Mouse (Mus musculus) liver, embryonic 16.5 days (tissue): ENCODE results near the gene Oas2. TPM values are rescaled to one million over a fixed set of nuclear protein-coding genes. Genes with fewer than 3 reads are reported as not detected.

Experiments
- ATAC-seq: fragments of 200-750 bp; cut with Nextera tagmentation; 2 replicates; pipeline ENCODE4 v1.8.0; 2017; ENCODE audit warnings: low read depth, mild to moderate bottlenecking, moderate number of reproducible peaks, moderate library complexity
- H3K27ac ChIP-seq: fragments of 300-500 bp; sonication (generic); 2 replicates; pipeline ENCODE4 v1.5.1; 2014; ENCODE audit warnings: mild to moderate bottlenecking, low read length
- H3K27me3 ChIP-seq: fragments of 300-500 bp; sonication (generic); 2 replicates; pipeline ENCODE4 v1.6.1; 2014; ENCODE audit warnings: low read depth, low read length, mixed read lengths; ENCODE audit not compliant: control insufficient read depth, insufficient read depth
- H3K36me3 ChIP-seq: fragments of 300-500 bp; sonication (generic); 2 replicates; pipeline ENCODE4 v1.6.1; 2014; ENCODE audit warnings: mild to moderate bottlenecking; ENCODE audit not compliant: control insufficient read depth, insufficient read depth
- H3K4me1 ChIP-seq: fragments of 300-500 bp; sonication (generic); 2 replicates; pipeline ENCODE4 v1.6.1; 2014; ENCODE audit warnings: low read depth, low read length, mixed read lengths; ENCODE audit not compliant: control insufficient read depth
- H3K4me2 ChIP-seq: fragments of 300-500 bp; sonication (generic); 2 replicates; pipeline ENCODE4 v1.6.1; 2014; ENCODE audit warnings: low read depth, low read length, mixed read lengths
- H3K4me3 ChIP-seq: fragments of 300-500 bp; sonication (generic); 2 replicates; pipeline ENCODE4 v1.5.1; 2014; ENCODE audit warnings: low read depth, mild to moderate bottlenecking, low read length
- H3K9ac ChIP-seq: fragments of 300-500 bp; sonication (generic); 2 replicates; pipeline ENCODE4 v1.6.1; 2014; ENCODE audit warnings: low read depth, low read length
- H3K9me3 ChIP-seq: fragments of 300-500 bp; sonication (generic); replicated peaks from 2 replicates; pipeline ENCODE4 v1.6.1; 2016; ENCODE audit warnings: low read length; ENCODE audit not compliant: control insufficient read depth
- WGBS: fragments of 180-500 bp; shearing (Covaris S2); extraction: QIAGEN DNeasy Blood & Tissue Kit; methylation state at CpG from one replicate; pipeline ENCODE4 v1.1.7; 2014; ENCODE audit not compliant: insufficient replicate concordance; 5-methylcytosine and 5-hydroxymethylcytosine counted together
- polyA plus RNA-seq: library from polyadenylated mRNA; unstranded; fragments of >200 nt; fragmentation: Nextera tagmentation; extraction: Ambion mirVana; gene quantifications from 2 replicates; pipeline ENCODE4 v1.2.1, GENCODE M21; 2015

Gene Oas2
- polyA plus RNA-seq, 1 experiment from 2014 or later = 0.66 TPM

- H3K9ac ChIP-seq = no peak overlapping the region
- H3K4me1 ChIP-seq = no peaks in the 10 kb centered on the region
- peaks cover 25% of the 10 kb centered on the region for H3K27me3 ChIP-seq
- ATAC-seq = no peak
- WGBS = 47% methylated on average over 8 of the region's 8 CpGs
- no peak overlapping the region for H3K27ac ChIP-seq
- H3K4me2 ChIP-seq = no peak overlapping the region
- H3K36me3 ChIP-seq = no peaks in the 10 kb centered on the region
- H3K9me3 ChIP-seq = no peaks in the 10 kb centered on the region
- no peak overlapping the region for H3K4me3 ChIP-seq
Observed at GRCm38 (mm10) chr5:120685678-120686077, 64.0 kb downstream of the Oas2 start.

GRCm38 (mm10) chr5:120682982-120683771, 66.5 kb downstream of the Oas2 start:
- WGBS = 11% methylated on average over 24 of the region's 24 CpGs
- Histone ChIP-seq H3K4me3 (no peak overlapping the region), H3K9me3 (no peaks in the 10 kb centered on the region), H3K9ac (no peak overlapping the region), H3K27ac (no peak overlapping the region), H3K27me3 (peaks cover 27% of the 10 kb centered on the region), H3K36me3 (no peaks in the 10 kb centered on the region), H3K4me1 (no peaks in the 10 kb centered on the region), H3K4me2 (no peak overlapping the region)
- ATAC-seq = no peak

GRCm38 (mm10) chr5:120680918-120681317, 68.7 kb downstream of the Oas2 start:
- H3K36me3 ChIP-seq = no peaks in the 10 kb centered on the region
- H3K27ac ChIP-seq = no peak overlapping the region
- H3K4me2 ChIP-seq = no peak overlapping the region
- H3K9ac ChIP-seq = no peak overlapping the region
- no peaks in the 10 kb centered on the region for H3K4me1 ChIP-seq
- no peak for ATAC-seq
- peaks cover 27% of the 10 kb centered on the region for H3K27me3 ChIP-seq
- no peaks in the 10 kb centered on the region for H3K9me3 ChIP-seq
- no peak overlapping the region for H3K4me3 ChIP-seq
- 79% methylated on average over 18 of the region's 18 CpGs for WGBS

Other genes starting within 250 kb of the Oas2 start
- gene Plbd2, start 246.2 kb downstream of the Oas2 start, polyA plus RNA-seq = 16.7 and 19.0 TPM in 2 replicates
- gene Slc8b1, start 238.7 kb downstream of the Oas2 start, polyA plus RNA-seq = 9.2 TPM in 2 replicates
- gene Tpcn1, start 161.2 kb downstream of the Oas2 start, polyA plus RNA-seq = 21.5 and 24.2 TPM in 2 replicates
- gene Iqcd, start 160.8 kb downstream of the Oas2 start, polyA plus RNA-seq = 1.2 TPM in 2 replicates
- gene Rita1, start 137.3 kb downstream of the Oas2 start, polyA plus RNA-seq = 3.6 and 3.7 TPM in 2 replicates
- 14.7 and 16.1 TPM in 2 replicates for gene Ddx54, start 137.1 kb downstream of the Oas2 start, polyA plus RNA-seq
- gene Cfap73, start 115.6 kb downstream of the Oas2 start, polyA plus RNA-seq = not detected in 2 replicates
- gene Rasal1, start 101.0 kb downstream of the Oas2 start, polyA plus RNA-seq = 0.11 and 0.15 TPM in 2 replicates
- gene Dtx1, start 37.9 kb downstream of the Oas2 start, polyA plus RNA-seq = 0.07 TPM in 1 of 2 replicates, not detected in the other
- 0.30 and 0.68 TPM in 2 replicates for gene Oas3, start 27.8 kb upstream of the Oas2 start, polyA plus RNA-seq
- 0.12 and 0.15 TPM in 2 replicates for gene Oas1e, start 45.7 kb upstream of the Oas2 start, polyA plus RNA-seq
- 0.12 and 0.20 TPM in 2 replicates for gene Oas1c, start 62.7 kb upstream of the Oas2 start, polyA plus RNA-seq
- gene Oas1f, start 97.5 kb upstream of the Oas2 start, polyA plus RNA-seq = not detected in 2 replicates
- gene Oas1h, start 111.6 kb upstream of the Oas2 start, polyA plus RNA-seq = not detected in 2 replicates
- gene Oas1g, start 137.8 kb upstream of the Oas2 start, polyA plus RNA-seq = 0.71 and 0.76 TPM in 2 replicates
- 2.5 and 2.8 TPM in 2 replicates for gene Oas1a, start 157.7 kb upstream of the Oas2 start, polyA plus RNA-seq
- not detected in 2 replicates for gene Oas1d, start 164.7 kb upstream of the Oas2 start, polyA plus RNA-seq